Mouse (Mus musculus): ENCODE measurements around the gene Mrfap1. TPM values are rescaled to one million over a fixed set of nuclear protein-coding genes. Genes with fewer than 3 reads are reported as not detected.

The Mrfap1 gene
- polyA plus RNA-seq, 2 experiments = 260 to 638 TPM

DNA sequence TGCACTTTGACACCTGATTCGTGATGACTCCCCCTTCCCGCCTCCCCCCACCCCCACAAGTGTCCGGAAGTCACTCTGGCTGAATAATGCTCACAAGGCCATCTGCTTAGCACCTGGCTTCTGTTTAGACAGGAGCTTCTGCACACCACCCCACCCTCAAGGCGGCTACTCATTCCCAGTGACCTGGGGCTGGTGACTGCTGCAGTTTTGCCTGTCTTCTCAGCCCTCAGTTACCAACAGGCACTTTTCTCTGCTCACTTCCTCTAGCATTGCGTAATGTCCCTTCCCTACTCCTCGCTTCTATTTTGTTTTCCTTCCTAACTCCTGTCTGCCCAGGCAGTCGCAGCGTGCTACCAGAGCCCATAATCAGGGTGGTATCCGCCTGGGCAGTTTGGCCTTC lies 4.7 kb downstream of the Mrfap1 start:
- 78% methylated on average over 9 of the region's 9 CpGs for WGBS
- no peak overlapping the region for H3K9ac ChIP-seq (ENCODE audit: low read depth, low read length, severe bottlenecking)
- H3K27ac ChIP-seq (replicated peaks; ENCODE audit: low read depth, low read length) = no peak overlapping the region
- peaks cover 12% of the 10 kb centered on the region; the same call in 1 of the 2 replicates for H3K36me3 ChIP-seq (ENCODE audit: control insufficient read depth, insufficient read depth, low read length)
- no peak overlapping the region for H3K4me2 ChIP-seq (replicated peaks; ENCODE audit: low read depth, low read length, severe bottlenecking)
- no peaks in the 10 kb centered on the region for H3K27me3 ChIP-seq (ENCODE audit: control insufficient read depth, insufficient read depth, low read length)
- H3K9me3 ChIP-seq (ENCODE audit: control insufficient read depth, low read length) = no peaks in the 10 kb centered on the region
- no peaks in the 10 kb centered on the region for H3K4me1 ChIP-seq (ENCODE audit: control insufficient read depth, insufficient read depth, low read length)
- H3K4me3 ChIP-seq (replicated peaks; ENCODE audit: low read length) = no peak overlapping the region
- ATAC-seq (ENCODE audit: low FRiP score, low read depth) = no peak
- no peak for TF ChIP-seq POLR2A (IDR thresholded peaks at IDR 0.05; ENCODE audit: borderline replicate concordance, extremely low read depth, insufficient read depth, insufficient read length)
- no peak for DNase-seq (ENCODE audit: low spot score)

DNA sequence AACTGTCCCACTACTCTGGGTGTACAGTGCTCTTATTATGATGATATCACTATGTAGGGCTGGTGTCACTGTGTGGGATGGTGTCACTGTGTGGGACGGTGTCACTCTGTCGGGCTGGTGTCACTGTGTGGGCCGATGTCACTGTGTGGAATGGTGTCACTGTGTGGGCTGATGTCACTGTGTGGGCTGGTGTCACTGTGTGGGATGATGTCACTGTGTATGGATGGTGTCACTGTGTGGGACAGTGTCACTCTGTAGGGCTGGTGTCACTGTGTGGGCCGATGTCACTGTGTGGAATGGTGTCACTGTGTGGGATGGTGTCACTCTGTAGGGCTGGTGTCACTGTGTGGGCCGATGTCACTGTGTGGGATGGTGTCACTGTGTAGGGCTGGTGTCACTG lies 10.5 kb downstream of the Mrfap1 start:
- H3K4me2 ChIP-seq (replicated peaks; ENCODE audit: low read depth, low read length, severe bottlenecking) = no peak overlapping the region
- 97% methylated on average over 5 of the region's 5 CpGs for WGBS
- H3K27me3 ChIP-seq (ENCODE audit: control insufficient read depth, insufficient read depth, low read length) = no peaks in the 10 kb centered on the region
- H3K4me3 ChIP-seq (replicated peaks; ENCODE audit: low read length) = no peak overlapping the region
- H3K27ac ChIP-seq (replicated peaks; ENCODE audit: low read depth, low read length) = no peak overlapping the region
- no peak for ATAC-seq (ENCODE audit: low FRiP score, low read depth)
- no peaks in the 10 kb centered on the region for H3K4me1 ChIP-seq (ENCODE audit: control insufficient read depth, insufficient read depth, low read length)
- DNase-seq (ENCODE audit: low spot score) = no peak
- H3K9me3 ChIP-seq (ENCODE audit: control insufficient read depth, low read length) = no peaks in the 10 kb centered on the region
- no peak overlapping the region for H3K9ac ChIP-seq (ENCODE audit: low read depth, low read length, severe bottlenecking)
- no peaks in the 10 kb centered on the region for H3K36me3 ChIP-seq (ENCODE audit: control insufficient read depth, insufficient read depth, low read length)
- TF ChIP-seq POLR2A (IDR thresholded peaks at IDR 0.05; ENCODE audit: borderline replicate concordance, extremely low read depth, insufficient read depth, insufficient read length) = no peak

DNA sequence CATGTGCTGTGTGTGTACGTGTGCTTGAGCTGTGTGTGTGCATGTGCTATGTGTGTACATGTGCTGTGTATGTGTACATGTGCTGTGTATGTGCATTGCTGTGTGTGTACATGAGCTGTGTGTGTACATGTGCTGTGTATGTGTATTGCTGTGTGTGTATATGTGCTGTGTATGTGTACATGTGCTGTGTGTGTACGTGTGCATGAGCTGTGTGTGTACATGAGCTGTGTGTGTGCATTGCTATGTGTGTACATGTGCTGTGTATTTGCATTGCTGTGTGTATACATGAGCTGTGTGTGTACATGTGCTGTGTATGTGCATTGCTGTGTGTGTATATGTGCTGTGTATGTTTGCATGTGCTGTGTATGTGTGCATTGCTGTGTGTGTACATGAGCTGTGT lies 17.1 kb downstream of the Mrfap1 start:
- Histone ChIP-seq H3K27ac (replicated peaks; ENCODE audit: low read depth, low read length) (no peak overlapping the region), H3K9ac (ENCODE audit: low read depth, low read length, severe bottlenecking) (no peak overlapping the region), H3K4me2 (replicated peaks; ENCODE audit: low read depth, low read length, severe bottlenecking) (no peak overlapping the region), H3K4me3 (replicated peaks; ENCODE audit: low read length) (no peak overlapping the region), H3K36me3 (ENCODE audit: control insufficient read depth, insufficient read depth, low read length) (no peaks in the 10 kb centered on the region), H3K27me3 (ENCODE audit: control insufficient read depth, insufficient read depth, low read length) (no peaks in the 10 kb centered on the region), H3K4me1 (ENCODE audit: control insufficient read depth, insufficient read depth, low read length) (no peaks in the 10 kb centered on the region), H3K9me3 (ENCODE audit: control insufficient read depth, low read length) (peaks cover 4% of the 10 kb centered on the region; the same call in 1 of the 2 replicates)
- no peak for DNase-seq (ENCODE audit: low spot score)
- ATAC-seq (ENCODE audit: low FRiP score, low read depth) = no peak
- 82% methylated on average over 2 of the region's 2 CpGs for WGBS
- TF ChIP-seq POLR2A (IDR thresholded peaks at IDR 0.05; ENCODE audit: borderline replicate concordance, extremely low read depth, insufficient read depth, insufficient read length) = no peak

DNA sequence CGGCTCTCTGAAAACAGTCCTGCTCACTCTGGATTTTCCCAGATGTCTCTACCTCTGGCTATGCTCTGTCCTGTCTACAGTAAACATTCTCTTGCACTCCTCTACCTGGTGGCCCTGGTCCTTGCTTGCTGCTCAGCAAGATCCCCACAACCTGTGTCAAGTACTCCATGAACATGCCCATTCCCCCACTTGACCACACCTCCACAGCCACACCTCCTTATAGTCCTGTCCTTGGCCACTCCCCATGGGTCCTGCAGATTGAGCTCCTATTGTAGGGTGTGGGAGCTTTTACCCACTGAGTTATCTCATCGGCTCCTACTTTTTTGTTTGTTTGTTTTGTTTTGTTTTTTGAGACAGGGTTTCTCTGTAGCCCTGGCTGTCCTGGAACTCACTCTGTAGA lies 17.7 kb downstream of the Mrfap1 start:
- ATAC-seq (ENCODE audit: low FRiP score, low read depth) = no peak
- no peak for TF ChIP-seq POLR2A (IDR thresholded peaks at IDR 0.05; ENCODE audit: borderline replicate concordance, extremely low read depth, insufficient read depth, insufficient read length)

DNA sequence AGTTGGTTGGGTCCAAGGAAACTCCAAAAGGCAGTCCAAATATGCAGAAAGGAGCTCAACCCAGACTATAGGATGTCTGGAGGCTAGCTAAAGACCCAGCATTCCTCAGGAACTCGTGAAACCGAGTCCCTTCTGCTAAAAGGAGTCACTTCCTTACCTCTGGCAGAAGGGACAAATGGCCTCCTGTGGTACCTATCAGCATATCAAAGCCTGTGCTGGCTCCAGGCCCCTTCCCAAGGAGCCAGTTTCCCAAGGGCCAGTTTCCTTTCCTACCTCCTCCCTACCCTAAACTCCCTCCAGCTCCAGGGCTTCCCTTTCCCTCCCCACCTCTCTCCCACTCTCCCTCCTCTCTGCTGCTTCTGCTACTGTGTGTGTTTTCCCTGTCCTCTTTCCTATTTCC lies 19.4 kb downstream of the Mrfap1 start:
- Histone ChIP-seq H3K36me3 (ENCODE audit: control insufficient read depth, insufficient read depth, low read length) (no peaks in the 10 kb centered on the region), H3K4me1 (ENCODE audit: control insufficient read depth, insufficient read depth, low read length) (no peaks in the 10 kb centered on the region), H3K4me2 (replicated peaks; ENCODE audit: low read depth, low read length, severe bottlenecking) (no peak overlapping the region), H3K27me3 (ENCODE audit: control insufficient read depth, insufficient read depth, low read length) (no peaks in the 10 kb centered on the region), H3K9ac (ENCODE audit: low read depth, low read length, severe bottlenecking) (no peak overlapping the region), H3K27ac (replicated peaks; ENCODE audit: low read depth, low read length) (no peak overlapping the region), H3K4me3 (replicated peaks; ENCODE audit: low read length) (no peak overlapping the region), H3K9me3 (ENCODE audit: control insufficient read depth, low read length) (peaks cover 4% of the 10 kb centered on the region; the same call in 1 of the 2 replicates)
- WGBS = 0% methylated on average over 2 of the region's 2 CpGs
- no peak for TF ChIP-seq POLR2A (IDR thresholded peaks at IDR 0.05; ENCODE audit: borderline replicate concordance, extremely low read depth, insufficient read depth, insufficient read length)
- DNase-seq (ENCODE audit: low spot score) = no peak
- no peak for ATAC-seq (ENCODE audit: low FRiP score, low read depth)

More for the DNA sequence above, 17.7 kb downstream of the Mrfap1 start:
- peaks cover 4% of the 10 kb centered on the region; the same call in 1 of the 2 replicates for H3K9me3 ChIP-seq (ENCODE audit: control insufficient read depth, low read length)
- H3K36me3 ChIP-seq (ENCODE audit: control insufficient read depth, insufficient read depth, low read length) = no peaks in the 10 kb centered on the region
- H3K9ac ChIP-seq (ENCODE audit: low read depth, low read length, severe bottlenecking) = no peak overlapping the region
- no peaks in the 10 kb centered on the region for H3K4me1 ChIP-seq (ENCODE audit: control insufficient read depth, insufficient read depth, low read length)
- no peak overlapping the region for H3K4me3 ChIP-seq (replicated peaks; ENCODE audit: low read length)
- no peak overlapping the region for H3K4me2 ChIP-seq (replicated peaks; ENCODE audit: low read depth, low read length, severe bottlenecking)
- 89% methylated on average over 1 of the region's 2 CpGs for WGBS
- H3K27me3 ChIP-seq (ENCODE audit: control insufficient read depth, insufficient read depth, low read length) = no peaks in the 10 kb centered on the region
- no peak for DNase-seq (ENCODE audit: low spot score)
- H3K27ac ChIP-seq (replicated peaks; ENCODE audit: low read depth, low read length) = no peak overlapping the region

Data from limb, embryonic 14.5 days (tissue).